Mouse (Mus musculus) G1E-ER4 (cell line): Measurements from ENCODE around the gene Eng. TPM values are rescaled to one million over a fixed set of nuclear protein-coding genes. Genes with fewer than 3 reads are reported as not detected.

ENCODE experiments used
- GATA1 ChIP-seq: IDR thresholded peaks from one replicate; pipeline ENCODE4 v1.8.0; 2012; ENCODE audit warnings: low read length, inconsistent platforms
- polyA plus RNA-seq: library from polyadenylated mRNA; stranded (reverse); fragments of >175 nt; gene quantifications from 2 replicates; pipeline ENCODE4 v1.2.3, GENCODE M21; 2012

Gene Eng
- polyA plus RNA-seq, 1 experiment: 0.31 TPM

DNA sequence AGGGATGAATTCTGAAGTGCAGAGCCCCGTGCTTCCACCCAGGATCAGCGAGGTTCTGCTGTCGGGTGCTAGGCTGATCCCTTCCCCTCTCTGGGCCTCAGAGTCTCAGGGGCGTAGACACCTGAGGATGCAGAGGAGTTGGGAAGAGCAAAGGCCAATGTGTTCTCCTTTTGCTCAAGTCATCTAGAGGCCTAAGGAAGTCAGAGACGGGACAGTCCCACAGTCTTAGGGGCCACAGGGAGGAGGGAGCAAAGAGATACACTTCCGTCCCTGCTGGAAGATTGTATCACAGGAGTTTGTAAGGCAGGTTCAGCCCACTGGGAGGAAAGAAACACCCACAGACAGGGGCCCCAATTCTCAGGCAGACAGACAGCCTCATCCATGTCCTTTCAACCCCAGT is 75.7 kb downstream of the Eng start:
- no peak for TF ChIP-seq GATA1

DNA sequence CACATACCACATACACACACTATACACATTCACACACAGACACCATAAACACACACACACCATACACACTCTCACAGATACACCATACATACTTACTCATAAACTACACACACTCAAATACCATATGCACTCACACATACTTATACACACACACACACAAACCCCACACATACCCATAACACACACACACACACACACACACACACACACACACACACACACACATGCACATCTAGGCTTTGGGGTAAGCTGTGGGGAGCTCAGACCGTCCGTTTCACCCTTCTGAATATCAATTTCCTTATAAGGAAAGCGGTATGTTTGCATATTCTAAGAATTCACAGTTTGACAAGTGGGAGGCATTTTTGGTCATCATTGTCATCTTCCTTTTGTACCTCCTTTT is 76.2 kb downstream of the Eng start:
- TF ChIP-seq GATA1: no peak

- TF ChIP-seq GATA1: no peak
Observed at GRCm38 (mm10) chr2:32724149-32724548, 77.8 kb downstream of the Eng start.

DNA sequence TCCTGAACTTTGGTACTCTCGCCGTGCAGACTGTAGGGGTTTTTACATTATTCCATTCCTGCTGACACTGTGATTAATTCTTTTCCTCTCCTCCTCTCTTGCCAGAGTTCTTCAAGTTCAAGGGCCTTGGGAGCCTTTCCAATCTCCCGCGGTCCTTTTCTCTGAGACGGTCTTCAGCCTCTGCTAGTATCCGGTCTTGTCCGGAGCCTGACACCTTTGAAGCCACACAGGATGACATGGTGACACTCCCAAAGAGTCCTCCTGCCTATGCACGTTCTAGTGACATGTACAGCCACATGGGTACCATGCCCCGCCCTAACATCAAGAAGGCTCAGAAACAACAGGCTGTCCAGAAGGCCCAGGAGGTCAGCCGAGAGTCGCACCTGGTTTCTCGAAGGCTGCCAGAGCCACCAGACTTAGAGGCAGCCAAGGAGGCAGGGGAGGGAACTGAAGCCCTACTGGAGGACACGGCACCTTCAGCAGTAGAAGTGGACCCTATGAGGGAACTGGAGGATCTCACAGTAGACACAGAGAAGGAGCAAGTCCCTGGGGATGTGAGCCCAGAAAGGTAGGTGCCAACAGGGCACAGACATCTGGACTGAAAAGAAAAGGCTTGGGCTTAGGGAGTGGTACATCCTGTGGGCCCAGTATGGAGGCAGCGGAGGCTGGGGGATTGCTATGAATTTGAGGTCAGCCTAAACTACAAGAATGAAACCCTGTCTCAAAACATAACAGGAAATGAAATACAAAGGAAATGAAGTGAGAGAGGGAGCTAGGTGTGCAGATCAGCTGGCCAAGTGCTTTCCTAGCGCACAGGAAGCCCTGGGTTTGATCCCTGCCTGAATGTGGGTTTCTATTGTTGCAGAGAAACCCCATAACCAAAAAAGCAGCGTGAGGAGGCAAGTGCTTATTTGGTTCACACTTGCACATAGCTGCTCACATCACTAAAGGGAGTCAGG is 78.7 kb downstream of the Eng start:
- no peak for TF ChIP-seq GATA1

GRCm38 (mm10) chr2:32727435-32727834 is 81.0 kb downstream of the Eng start:
- TF ChIP-seq GATA1: no peak

GRCm38 (mm10) chr2:32728463-32728862 is 82.1 kb downstream of the Eng start:
- no peak for TF ChIP-seq GATA1

- TF ChIP-seq GATA1: no peak
Observed at GRCm38 (mm10) chr2:32729547-32729946, 83.2 kb downstream of the Eng start.

DNA sequence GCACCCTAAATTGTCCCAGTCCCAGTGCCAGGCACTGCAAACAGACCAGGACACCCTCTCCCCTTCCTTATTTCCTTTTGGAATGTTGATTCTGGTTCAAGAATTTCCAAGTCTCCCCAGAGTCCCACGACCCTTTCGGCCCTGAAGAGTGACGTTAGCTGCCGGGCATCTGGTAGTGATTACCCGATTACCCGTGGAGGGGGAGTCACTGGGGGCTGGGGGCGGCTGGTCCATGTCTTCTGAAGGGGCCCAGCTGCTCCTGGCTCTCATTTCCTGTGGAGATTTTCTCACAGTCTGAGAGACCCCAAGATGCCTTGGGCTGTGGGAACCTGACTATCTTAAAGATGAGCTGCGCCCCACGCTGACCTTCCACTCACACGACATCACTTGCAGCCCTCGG is 84.5 kb downstream of the Eng start:
- TF ChIP-seq GATA1: no peak

DNA sequence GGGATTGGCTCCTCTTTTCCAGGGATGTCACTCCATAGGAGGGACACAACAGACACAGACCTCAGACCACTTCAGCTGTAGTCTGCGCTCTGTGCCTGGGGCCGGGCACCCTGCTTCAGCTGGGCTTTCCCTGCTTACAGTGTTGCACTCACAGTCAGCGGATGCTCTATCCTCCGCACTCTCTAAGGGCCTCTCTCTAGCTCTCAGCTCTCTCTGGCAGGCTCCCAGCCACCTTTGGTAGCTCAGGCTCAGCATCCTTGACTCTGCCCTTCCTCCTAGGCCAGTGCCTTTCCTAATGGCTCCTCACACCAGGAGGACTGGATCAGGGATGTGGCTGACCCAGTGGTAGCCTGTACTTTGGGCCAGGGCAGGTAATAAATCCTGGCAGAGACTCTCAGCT is 85.5 kb downstream of the Eng start:
- TF ChIP-seq GATA1: no peak

Other genes starting within 250 kb of the Eng start
- gene Naif1, start 196.1 kb upstream of the Eng start, polyA plus RNA-seq: 8.4 and 10.4 TPM in 2 replicates
- 10.0 and 11.7 TPM in 2 replicates for gene Slc25a25, start 195.2 kb upstream of the Eng start, polyA plus RNA-seq
- gene Fam102a, start 111.3 kb upstream of the Eng start, polyA plus RNA-seq: 11.4 and 12.0 TPM in 2 replicates
- 7.4 and 8.5 TPM in 2 replicates for gene Dpm2, start 75.7 kb upstream of the Eng start, polyA plus RNA-seq
- 0.36 TPM in 1 of 2 replicates, not detected in the other for gene Pip5kl1, start 71.8 kb upstream of the Eng start, polyA plus RNA-seq
- not detected in 2 replicates for gene 9430097D07Rik, start 70.9 kb upstream of the Eng start, polyA plus RNA-seq
- gene St6galnac4, start 59.5 kb upstream of the Eng start, polyA plus RNA-seq: 25.5 and 29.4 TPM in 2 replicates
- 47.5 and 58.6 TPM in 2 replicates for gene St6galnac6, start 46.9 kb upstream of the Eng start, polyA plus RNA-seq
- 0.63 and 0.94 TPM in 2 replicates for gene Ak1, start 24.8 kb upstream of the Eng start, polyA plus RNA-seq
- 116 and 172 TPM in 2 replicates for gene Fpgs, start 57.5 kb downstream of the Eng start, polyA plus RNA-seq
- gene Cdk9, start 66.5 kb downstream of the Eng start, polyA plus RNA-seq: 76.1 and 131 TPM in 2 replicates
- not detected in 2 replicates for gene Sh2d3c, start 74.5 kb downstream of the Eng start, polyA plus RNA-seq
- not detected in 2 replicates for gene 6330409D20Rik, start 94.4 kb downstream of the Eng start, polyA plus RNA-seq
- 37.0 and 41.8 TPM in 2 replicates for gene Tor2a, start 110.6 kb downstream of the Eng start, polyA plus RNA-seq
- gene Ttc16, start 129.0 kb downstream of the Eng start, polyA plus RNA-seq: 0.02 TPM in 1 of 2 replicates, not detected in the other
- 5.8 and 7.0 TPM in 2 replicates for gene Ptrh1, start 129.2 kb downstream of the Eng start, polyA plus RNA-seq
- gene Cfap157, start 137.8 kb downstream of the Eng start, polyA plus RNA-seq: not detected in 2 replicates
- 2.3 and 2.6 TPM in 2 replicates for gene Stxbp1, start 200.7 kb downstream of the Eng start, polyA plus RNA-seq
- gene Fam129b, start 229.5 kb downstream of the Eng start, polyA plus RNA-seq: not detected in 2 replicates